Mouse (Mus musculus) spleen, postnatal 0 days (tissue): ENCODE data around the gene Cbl. TPM values are rescaled to one million over a fixed set of nuclear protein-coding genes. Genes with fewer than 3 reads are reported as not detected.

ENCODE experiments used
- polyA plus RNA-seq: library from polyadenylated mRNA; unstranded; fragments of >200 nt; fragmentation: Nextera tagmentation; extraction: Ambion mirVana; gene quantifications from 2 replicates; pipeline ENCODE4 v1.2.1, GENCODE M21; 2015

Gene Cbl
- polyA plus RNA-seq = 8.3 and 9.9 TPM in 2 replicates

DNA sequence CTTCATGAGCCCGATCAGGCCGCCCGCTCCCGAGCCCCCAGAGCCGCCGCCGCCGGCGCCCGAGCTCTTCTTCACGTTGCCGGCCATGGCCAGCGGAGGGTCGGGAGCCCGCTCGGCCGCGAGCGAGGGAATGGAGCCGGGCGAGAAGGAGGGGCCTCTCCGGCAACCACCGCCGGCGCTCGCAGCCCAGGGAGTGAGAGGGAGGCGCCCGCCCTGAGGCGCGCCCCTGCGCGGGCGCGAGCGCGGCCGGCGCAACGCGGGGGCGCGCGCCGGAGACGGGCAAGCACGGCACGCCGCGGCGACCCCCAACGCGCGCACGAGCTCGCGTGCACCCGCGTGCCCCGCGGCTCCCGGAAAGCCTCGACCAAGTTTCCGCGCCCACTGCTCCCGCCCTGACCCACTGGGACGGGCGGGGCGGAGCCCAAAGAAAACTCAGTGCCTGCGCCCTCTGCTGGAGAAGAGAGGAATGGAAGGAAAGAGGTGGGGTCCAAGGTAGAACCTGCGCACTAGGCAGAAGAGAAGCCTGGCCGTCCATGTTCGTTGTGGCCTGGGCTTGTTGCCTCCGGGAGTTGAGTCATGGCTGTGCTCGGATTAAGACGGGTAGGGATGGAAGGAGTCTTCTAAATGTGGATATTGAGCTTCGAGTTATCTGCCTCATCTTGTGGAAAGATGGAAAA is at the start of gene Cbl:
Cbl (minus strand) TSS at position 248 of the 677 bp plus-strand sequence.

GRCm38 (mm10) chr9:44268432-44268831 is 34.6 kb upstream of the Cbl start, which contains the start of gene Nlrx1:
Gene Nlrx1 (minus strand): TSS chr9:44268599.

GRCm38 (mm10) chr9:44251314-44251713 is 17.5 kb upstream of the Cbl start, which contains the start of gene Pdzd3:
Gene Pdzd3 (minus strand): TSS chr9:44251471.

GRCm38 (mm10) chr9:44240399-44240798 is 6.5 kb upstream of the Cbl start, which contains the start of gene Ccdc153:
Gene Ccdc153 (plus strand): TSS chr9:44240676.

DNA sequence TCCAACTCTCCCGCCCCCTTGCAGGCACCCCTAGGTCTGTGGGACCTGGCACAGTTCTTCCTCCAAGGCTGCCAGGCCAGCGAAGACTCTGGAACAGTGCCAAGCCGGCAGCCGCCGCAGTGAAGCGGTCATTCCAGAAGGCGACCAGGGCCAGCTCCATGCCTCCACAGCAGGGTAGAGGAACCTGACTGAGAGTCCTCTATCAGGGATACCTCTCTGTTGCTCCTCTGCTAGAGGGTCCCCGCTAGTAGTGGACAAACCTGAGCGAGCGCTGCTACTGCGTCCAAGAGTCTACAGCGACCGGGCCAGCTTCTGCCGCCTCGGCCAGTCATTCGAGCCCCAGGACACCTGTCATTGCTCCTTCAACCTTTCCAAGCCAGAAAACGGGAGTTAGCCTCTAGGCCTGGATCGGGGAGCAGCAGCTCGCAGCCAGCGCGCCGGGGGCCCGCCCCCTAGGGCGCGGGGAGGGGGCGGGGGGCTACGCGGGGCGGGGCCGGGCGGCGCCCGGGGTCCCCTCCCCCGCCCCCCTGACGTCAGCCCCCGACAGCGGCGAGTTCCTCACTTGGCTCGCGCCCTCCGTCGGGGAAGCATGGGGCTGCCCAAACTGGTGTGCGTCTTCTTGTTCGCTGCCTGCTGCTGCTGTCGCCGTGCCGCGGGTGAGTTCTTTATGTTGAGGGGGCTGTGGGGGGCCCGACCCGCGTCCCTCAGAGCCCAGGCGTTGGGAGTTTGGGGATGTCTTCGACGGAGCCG is 99.6 kb downstream of the Cbl start, which contains the start of gene Mcam:
Mcam (plus strand) TSS at position 369 of the 750 bp plus-strand sequence.

DNA sequence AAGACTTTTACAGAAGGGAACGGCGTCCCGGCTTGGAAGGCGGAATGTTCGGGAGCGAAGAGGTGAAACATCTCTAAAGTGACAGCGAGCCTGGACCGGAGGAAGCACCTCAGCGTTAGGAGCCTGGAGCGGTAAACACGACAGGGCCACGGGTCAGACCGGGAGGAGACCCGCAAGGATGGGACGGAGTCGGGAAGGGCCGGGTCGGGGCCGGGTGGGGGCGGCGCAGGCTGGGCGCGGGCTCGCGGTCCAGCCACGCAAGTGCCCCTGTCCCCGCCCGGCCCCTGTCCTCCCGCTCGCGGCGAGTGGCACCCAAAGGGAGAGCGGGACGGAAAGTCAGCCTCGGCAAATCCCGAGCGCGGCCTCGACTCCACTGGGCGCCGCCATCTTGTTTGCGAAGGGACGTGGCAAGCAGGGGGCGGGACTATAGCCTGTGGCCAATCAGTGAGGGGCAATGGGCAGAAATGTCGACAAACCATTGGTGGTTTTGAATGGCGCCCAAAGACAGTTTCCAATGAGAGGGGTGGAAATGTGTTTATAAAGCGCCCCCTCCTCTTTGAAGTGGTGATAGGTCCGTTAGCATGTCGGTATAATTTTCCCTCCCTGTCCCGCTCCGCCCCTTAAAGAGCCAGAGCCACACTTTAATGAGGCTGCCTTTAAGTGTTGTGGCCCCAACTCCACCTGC is 120.6 kb downstream of the Cbl start, which contains the start of the genes Gm49380 and Rnf26:
Gm49380 (minus strand) TSS at position 396 of the 685 bp plus-strand sequence.
Rnf26 (minus strand) TSS at position 413 of the 685 bp plus-strand sequence.

GRCm38 (mm10) chr9:44107110-44107509 is 126.7 kb downstream of the Cbl start, which contains the start of gene C1qtnf5:
Gene C1qtnf5 (plus strand): TSS chr9:44107245.

DNA sequence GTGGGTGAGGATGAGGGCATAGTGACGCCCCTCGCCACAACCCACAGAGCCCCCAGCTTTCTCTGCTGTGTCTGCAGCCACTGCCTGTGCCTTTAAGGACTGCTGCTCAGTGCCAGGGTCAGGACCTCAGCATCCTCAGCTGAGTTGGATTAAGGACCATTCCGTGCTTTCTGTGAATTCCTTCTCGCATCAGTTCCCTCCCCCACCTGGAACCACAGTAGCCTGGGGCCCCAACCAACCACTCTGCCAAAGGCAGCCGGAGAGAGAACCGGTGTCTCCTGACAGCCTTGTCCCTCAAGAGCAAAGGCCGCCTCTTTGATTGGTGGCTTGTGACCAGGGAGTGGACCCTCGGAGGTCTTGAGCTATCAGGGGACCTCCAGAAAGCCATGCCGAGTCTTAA is 132.4 kb downstream of the Cbl start, which contains the start of gene Mfrp:
Mfrp (plus strand) TSS at position 240 of the 400 bp plus-strand sequence.

Other genes starting within 250 kb of the Cbl start
- 1.4 and 2.7 TPM in 2 replicates for gene Thy1, start 190.7 kb downstream of the Cbl start, polyA plus RNA-seq
- 3.2 and 4.1 TPM in 2 replicates for gene Usp2, start 167.0 kb downstream of the Cbl start, polyA plus RNA-seq
- gene Mfrp, start 132.3 kb downstream of the Cbl start, polyA plus RNA-seq = not detected in 2 replicates
- 2.2 and 3.0 TPM in 2 replicates for gene C1qtnf5, start 126.8 kb downstream of the Cbl start, polyA plus RNA-seq
- gene Gm49380, start 120.5 kb downstream of the Cbl start, polyA plus RNA-seq = 0.05 TPM in 2 replicates
- gene Rnf26, start 120.5 kb downstream of the Cbl start, polyA plus RNA-seq = 36.8 and 41.0 TPM in 2 replicates
- 12.6 and 12.7 TPM in 2 replicates for gene Mcam, start 99.6 kb downstream of the Cbl start, polyA plus RNA-seq
- not detected in 2 replicates for gene Ccdc153, start 6.6 kb upstream of the Cbl start, polyA plus RNA-seq
- gene Pdzd3, start 17.4 kb upstream of the Cbl start, polyA plus RNA-seq = 0.33 TPM in 1 of 2 replicates, not detected in the other
- gene Nlrx1, start 34.5 kb upstream of the Cbl start, polyA plus RNA-seq = 6.4 and 7.7 TPM in 2 replicates
- gene Abcg4, start 54.6 kb upstream of the Cbl start, polyA plus RNA-seq = 13.3 and 15.8 TPM in 2 replicates
- 12.2 TPM in 2 replicates for gene Hinfp, start 71.6 kb upstream of the Cbl start, polyA plus RNA-seq
- 5.4 TPM in 2 replicates for gene C2cd2l, start 86.2 kb upstream of the Cbl start, polyA plus RNA-seq
- gene Dpagt1, start 92.0 kb upstream of the Cbl start, polyA plus RNA-seq = 18.9 and 19.9 TPM in 2 replicates
- gene H2afx, start 100.6 kb upstream of the Cbl start, polyA plus RNA-seq = 271 and 276 TPM in 2 replicates
- 1,115 and 1,341 TPM in 2 replicates for gene Hmbs, start 110.2 kb upstream of the Cbl start, polyA plus RNA-seq
- gene Vps11, start 127.6 kb upstream of the Cbl start, polyA plus RNA-seq = 16.5 and 16.6 TPM in 2 replicates
- gene Hyou1, start 145.4 kb upstream of the Cbl start, polyA plus RNA-seq = 6.7 and 7.2 TPM in 2 replicates
- gene Slc37a4, start 162.8 kb upstream of the Cbl start, polyA plus RNA-seq = 15.2 and 16.5 TPM in 2 replicates
- 2,459 and 2,595 TPM in 2 replicates for gene Rps25, start 173.1 kb upstream of the Cbl start, polyA plus RNA-seq
- 81.6 and 85.2 TPM in 2 replicates for gene Trappc4, start 173.6 kb upstream of the Cbl start, polyA plus RNA-seq
- gene Ccdc84, start 184.5 kb upstream of the Cbl start, polyA plus RNA-seq = 21.0 and 22.3 TPM in 2 replicates
- 0.22 and 0.30 TPM in 2 replicates for gene Foxr1, start 207.1 kb upstream of the Cbl start, polyA plus RNA-seq
- gene Upk2, start 220.9 kb upstream of the Cbl start, polyA plus RNA-seq = not detected in 2 replicates
- gene Bcl9l, start 248.8 kb upstream of the Cbl start, polyA plus RNA-seq = 3.3 and 4.7 TPM in 2 replicates